Mouse (Mus musculus) right cerebral cortex, postnatal 14 days (tissue): ENCODE data around the gene Syna.

Experiments
- DNase-seq: peaks from one replicate; pipeline ENCODE4 v3.0.0; 2022

Syna gene

DNA sequence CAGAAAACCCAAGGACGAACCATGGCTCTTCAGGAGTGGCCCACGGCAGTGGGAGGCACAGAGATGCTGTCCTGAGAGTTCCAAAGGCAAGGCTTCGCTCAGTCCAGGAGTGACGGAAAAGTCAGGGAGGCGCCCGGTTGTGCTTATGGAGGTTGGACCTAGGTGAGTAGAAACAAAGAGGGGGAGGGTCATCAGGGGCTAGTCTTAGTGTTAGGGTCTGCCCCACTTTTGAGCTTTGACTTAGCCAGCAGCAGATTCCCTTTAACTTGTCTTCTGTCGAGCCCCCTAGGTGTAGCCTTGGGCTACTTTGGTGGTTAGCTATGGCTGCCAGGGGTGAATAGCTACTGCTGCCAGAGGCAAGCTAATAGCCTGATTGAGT lies at the start of gene Syna:
TSS of gene Syna (minus strand) at position 101 of the 379 bp plus-strand sequence.
- no peak for DNase-seq

DNA sequence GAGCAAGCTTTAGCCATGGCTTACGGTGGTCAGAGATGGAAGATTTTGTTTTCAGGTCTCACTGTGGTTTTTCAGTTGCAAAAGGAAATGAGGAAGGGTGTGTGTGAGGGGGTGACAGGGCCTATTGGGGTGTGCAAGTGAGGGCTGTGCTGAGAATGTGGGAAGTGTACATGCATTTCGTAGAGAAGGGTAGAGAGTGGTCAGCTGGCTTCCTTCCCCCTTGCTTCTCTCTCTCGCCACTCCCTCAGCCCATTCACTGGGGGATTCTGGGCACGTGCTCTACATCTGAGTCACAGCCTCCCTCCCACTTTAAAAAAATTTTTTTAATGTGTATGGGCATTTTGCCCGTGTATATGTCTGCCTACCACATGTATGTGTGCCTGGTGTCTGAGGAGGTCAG lies 47.1 kb upstream of the Syna start:
- DNase-seq: no peak

DNA sequence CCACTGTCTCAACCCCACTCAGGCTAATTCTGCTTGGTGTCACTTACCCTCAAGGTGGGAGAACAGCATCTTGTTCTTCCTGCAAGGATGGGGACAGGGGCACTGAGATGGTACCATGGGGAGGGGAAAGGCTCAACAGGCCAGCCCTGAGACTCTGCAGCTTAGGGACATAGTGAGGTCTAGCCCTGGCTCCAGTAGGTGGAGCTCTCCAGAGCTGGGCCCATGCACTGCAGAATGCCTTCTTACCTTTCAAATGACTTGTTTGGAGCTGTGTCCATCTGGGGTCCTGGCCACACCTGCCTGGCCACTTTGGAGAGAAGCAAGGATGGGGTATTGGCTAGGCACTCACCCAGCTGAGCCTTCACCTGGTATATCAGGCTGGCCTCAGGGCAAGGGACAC lies 46.3 kb upstream of the Syna start:
- no peak for DNase-seq

DNA sequence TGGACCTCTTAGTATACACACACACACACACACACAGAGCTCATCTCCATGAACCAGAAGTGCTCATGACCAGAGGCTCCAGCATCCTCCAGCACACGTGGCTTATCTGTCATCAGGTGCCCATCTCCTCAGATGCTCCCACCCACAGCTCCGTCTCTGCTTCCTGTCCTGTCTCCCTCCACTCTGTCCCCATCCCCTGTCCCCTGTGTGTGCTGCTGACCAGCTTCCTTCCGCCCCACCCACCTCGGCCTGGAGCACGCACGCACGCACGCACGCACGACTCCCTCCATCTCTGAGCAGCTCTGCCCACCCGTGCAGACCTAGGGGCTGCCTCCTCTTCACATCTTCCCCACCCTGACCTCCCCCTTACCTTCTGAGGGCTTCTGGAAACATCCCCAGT lies 44.4 kb upstream of the Syna start:
- no peak for DNase-seq

DNA sequence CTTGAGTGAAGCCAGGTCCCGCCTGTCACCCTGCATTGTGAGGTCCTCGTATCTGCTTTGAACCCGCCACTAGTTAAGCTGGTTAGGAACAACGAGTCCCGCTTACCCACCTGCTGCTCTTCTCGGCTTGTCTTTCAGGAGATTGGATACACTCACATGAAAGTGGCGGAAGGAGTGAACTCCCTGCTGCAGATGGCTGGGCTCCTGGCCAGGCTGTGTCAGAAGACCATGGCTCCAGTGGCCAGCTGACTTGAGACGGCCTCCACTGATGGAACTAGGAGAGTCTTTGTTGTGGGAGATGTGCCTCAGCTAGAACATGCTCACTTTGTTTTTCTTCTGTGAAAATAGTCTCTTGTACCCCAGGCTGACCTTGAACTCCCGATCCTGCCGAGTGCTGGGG lies 37.7 kb upstream of the Syna start:
- DNase-seq: no peak

DNA sequence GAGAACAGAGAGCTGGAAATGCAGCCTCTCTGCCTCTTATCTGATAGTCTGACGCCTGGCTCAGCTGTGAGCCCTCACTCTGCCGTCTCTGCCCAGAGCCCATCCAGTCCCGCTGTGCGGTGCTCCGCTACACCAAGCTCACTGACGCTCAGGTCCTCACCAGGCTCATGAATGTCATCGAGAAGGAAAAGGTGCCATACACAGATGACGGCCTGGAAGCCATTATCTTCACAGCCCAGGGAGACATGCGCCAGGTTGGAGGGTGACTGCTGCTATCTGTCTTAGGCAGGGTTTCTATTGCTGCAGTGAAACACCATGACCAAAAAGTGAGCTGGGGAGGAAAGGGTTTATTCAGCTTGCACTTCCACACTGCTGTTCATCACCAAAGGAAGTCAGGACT lies 33.1 kb upstream of the Syna start:
- DNase-seq: no peak

DNA sequence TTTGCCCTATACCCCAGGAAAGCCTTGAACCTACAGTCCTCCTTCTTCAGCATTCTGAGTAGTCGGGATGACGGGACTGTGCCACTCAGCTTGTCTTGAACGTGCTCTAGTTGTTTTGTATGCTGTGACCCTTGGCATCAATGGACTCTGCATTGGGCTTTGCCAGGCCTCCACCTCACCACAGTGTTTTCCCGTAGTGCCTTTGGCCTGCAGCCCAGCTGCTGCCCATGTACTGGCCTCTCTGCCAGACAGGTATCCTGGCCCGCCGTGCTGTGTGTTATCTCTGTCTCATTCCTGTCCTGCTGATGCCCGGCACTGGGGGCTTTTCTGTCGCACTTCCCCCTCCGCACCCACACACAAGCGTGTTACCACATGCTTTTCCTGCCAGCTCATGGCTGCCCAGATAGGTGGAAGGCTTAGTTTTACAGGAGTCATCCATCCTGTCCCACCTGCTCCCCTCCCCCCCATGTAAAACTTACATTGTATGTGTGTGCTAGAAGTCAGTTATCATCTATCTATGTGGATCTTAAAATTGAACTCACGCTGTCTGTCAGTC lies 32.1 kb upstream of the Syna start:
- DNase-seq: no peak

DNA sequence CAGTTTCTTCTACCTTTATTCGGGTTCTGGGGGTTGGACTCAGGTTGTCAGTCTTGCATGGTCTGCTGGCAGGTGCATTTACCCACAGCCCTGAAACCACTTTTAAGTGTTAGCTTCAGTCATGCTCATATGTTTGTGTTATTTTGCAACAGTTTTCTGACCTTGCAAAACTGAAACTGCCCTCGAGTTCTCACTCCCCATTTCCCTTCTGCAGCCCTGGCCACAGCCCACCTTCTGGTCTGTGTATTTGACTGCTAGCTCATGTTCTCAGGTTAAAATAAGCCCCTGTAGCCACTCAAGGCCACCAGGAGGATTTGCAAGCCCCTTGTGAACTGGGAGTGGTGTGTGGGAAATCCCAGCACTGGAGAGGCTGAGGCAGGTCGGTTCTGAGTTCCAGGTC lies 29.9 kb upstream of the Syna start:
- no peak for DNase-seq

DNA sequence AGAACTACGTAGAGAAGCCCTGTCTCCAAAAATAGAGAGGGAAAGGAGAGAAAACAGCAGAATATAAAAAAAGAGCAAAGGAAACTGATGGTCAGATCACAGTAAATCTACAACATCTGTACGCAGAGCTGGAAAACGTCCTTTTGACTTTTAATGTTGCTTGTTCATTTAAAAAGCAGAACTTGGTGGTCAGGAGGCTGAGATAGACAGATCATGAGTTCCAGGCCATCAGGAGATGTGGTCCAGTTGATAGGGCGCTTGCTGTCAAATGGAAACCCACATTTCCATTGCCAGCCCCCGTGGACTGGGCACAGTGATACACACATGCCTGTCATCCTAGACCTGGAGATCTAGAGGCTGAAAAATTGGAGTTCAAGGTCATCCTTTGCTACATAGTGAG lies 24.8 kb upstream of the Syna start:
- no peak for DNase-seq

DNA sequence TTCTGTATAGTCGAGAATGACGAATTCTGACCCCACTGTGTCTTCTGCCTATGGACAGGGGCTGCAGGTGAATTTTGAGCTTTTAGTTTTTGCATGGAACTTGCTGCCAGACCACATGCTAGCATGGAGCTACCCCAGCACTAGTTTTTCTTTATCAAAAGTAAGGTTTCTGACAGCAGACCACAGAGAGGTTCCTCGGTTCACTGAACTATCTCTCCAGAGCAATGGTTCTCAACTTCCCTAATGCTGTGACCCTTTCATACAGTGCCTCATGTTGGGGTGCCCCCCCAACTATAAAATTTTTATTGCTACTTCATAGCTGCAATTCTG lies 23.9 kb upstream of the Syna start:
- no peak for DNase-seq

DNA sequence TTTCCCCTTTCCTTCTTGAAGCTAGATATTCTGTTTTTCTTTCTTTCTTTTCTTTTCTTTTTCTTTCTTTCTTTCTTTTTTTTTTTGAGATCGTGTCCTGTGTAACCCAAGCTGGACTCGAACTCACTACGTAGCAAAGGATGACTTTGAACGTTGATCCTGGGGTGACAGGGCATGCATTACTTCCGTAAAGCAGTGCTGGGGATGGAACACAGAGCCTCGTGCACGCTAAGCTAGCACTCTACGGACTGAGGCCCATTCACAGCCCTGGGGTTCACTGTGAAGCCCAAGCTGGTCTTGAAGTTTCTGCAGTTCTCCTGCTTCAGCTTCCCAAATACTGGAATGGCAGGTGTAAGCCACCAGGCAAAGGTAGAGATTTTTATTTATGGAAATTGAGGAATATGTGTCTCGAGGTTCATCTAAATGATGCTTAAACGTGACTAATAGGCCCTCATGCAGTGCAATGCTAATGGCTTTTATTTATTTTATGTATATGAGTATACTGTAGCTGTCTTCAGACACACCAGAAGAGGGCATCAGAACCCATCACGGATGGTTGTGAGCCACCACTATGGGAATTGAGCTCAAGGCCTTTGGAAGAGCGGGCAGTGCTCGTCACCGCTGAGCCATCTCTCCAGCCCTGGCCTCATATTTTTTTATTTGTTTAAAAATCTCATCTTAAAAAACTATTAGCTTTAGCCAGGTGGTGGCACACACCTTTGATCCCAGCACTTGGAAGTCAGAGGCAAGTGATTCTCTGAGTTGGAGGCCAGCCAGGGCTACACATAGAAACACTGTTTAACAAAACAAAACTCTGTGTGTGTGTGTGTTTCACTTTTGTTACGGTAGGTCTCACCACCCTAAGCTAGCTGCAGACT lies 23.3 kb upstream of the Syna start:
- no peak for DNase-seq

DNA sequence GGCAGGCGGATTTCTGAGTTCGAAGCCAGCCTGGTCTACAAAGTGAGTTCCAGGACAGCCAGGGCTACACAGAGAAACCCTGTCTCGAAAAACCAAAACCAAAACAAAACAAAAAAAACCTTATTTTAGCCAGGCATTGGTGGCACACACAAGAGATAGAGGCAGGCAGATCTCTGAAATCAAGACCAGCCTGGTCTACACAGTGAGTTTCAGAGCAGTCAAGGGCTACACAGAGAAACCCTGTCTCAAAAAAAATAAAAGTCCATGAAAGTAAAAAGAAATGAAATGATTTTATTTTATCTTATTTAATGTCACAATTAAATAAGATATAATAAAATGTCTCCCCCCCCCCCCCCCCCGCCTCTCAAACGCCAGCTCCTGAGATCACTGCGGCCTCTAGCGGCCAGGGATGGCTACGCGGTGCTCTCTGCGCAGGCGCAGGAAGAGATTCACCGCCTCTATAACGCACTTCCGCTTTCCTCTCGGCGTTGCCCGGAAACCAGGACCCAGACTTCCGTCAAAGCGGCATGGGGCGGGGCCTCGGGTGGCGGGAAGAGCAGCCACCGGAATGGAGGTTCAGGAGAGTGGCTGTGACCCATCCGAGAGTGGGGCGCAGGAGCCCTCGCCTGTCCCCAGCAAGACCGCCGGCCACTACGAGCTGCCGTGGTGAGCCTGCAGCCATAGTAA lies 22.4 kb upstream of the Syna start:
- peak; percentile 97 for DNase-seq

DNA sequence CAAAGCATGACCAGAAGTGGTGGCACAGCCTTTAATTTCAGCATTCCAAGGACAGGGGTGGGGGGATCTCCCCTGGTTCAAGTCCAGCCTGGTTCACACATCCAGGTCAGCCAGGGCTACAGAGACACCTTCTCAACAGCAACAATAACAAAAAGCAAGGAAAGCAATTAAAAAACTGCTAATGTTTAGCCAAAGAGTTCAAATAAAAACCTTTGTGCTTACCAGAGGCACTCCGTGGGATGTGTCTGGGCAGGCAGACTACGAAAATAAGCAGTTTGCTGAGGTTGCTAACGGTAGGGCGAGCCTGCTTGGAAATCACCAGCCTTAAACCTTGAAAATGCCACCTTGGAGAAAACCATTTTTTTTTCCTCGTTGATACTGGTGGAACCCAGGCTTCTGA lies 21.2 kb upstream of the Syna start, which contains the start of gene Rfc2:
TSS of gene Rfc2 (plus strand) at position 221 of the 400 bp plus-strand sequence.
- no peak for DNase-seq

DNA sequence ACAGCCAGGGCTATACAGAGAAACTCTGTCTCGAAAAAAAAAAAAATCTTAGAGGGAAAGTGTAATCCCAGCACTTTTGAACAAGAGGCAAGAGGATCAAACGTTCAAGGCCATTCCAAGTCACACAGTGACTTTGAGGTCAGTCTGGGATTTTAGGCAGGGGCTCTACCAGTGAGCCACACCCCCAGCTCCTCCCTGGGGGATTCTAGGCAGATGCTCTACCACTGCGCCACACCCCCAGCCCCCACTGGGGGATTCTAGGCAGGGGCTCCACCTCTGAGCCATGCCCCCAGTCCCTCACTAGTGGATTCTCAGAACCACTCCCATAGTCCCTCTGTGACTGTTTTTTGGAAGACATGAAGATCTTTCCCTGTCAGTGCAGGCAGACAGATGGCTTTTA lies 19.2 kb upstream of the Syna start:
- no peak for DNase-seq

DNA sequence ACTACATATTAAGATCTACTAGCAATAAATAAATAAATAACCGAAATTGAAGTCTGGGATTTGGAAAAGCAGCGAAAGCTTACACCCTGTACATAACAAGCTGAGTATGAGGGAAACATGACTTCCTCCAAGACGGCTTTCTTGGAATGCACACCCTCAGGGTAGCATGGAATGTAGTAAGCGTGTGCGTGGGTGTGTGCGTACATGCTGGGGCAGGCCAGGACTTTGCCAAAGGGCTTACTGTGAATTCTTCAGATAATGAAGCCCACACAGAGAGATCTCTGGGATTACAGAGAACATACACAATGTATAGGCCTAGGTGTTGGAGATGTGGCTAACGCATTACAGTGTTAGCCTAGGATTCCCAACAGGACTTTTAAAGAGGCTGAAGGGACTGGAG lies 17.6 kb upstream of the Syna start:
- no peak for DNase-seq

DNA sequence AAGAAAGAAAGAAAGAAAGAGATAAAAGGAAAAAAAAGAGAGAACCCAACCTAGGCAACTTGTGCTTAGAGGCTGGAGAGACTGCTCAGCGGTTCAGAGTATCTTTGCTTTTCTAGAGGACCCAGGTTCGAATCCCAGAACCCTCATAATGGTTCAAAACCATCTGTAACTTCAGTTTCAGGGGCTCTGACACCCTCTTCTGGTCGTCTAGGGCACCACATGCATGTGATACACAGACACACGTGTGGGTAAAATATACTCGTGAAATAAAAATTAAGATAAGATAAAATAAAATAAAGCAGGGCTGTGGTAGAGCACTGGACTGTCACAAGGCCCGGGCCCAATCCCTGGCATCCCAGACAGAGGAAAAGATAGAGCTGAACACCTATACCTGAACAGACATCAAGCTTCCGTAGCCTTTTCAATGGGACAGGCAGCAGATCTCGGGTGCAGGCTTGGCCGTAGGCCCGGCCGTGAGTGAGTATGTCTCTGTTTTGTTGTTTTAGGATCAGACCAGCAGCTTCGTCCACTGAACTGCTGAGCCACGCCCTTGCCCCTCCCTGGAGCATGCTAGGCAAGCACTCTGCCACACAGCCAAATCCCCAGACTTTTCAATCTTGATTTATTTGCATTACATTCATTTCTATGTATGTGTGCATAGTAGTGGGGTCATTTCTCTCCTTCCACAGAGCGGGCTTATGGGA lies 16.7 kb upstream of the Syna start:
- no peak for DNase-seq

DNA sequence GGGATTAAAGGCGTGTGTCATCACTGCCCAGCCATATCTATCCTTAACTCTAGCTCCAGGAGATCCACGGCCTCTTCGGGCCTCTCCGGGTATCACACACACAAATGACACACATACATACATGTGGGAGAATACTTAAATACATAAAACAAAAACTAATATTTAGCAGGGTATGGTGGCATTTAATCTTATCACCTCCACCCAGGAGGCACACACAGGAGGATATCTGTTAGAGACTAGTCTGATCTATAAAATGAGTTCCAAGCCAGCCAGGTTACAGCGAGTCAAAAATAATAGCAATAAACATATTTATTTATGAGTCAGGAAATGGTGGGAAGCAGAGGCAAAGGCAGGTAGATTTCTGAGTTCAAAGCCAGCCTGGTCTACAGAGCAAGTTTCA lies 15.9 kb upstream of the Syna start:
- no peak for DNase-seq

DNA sequence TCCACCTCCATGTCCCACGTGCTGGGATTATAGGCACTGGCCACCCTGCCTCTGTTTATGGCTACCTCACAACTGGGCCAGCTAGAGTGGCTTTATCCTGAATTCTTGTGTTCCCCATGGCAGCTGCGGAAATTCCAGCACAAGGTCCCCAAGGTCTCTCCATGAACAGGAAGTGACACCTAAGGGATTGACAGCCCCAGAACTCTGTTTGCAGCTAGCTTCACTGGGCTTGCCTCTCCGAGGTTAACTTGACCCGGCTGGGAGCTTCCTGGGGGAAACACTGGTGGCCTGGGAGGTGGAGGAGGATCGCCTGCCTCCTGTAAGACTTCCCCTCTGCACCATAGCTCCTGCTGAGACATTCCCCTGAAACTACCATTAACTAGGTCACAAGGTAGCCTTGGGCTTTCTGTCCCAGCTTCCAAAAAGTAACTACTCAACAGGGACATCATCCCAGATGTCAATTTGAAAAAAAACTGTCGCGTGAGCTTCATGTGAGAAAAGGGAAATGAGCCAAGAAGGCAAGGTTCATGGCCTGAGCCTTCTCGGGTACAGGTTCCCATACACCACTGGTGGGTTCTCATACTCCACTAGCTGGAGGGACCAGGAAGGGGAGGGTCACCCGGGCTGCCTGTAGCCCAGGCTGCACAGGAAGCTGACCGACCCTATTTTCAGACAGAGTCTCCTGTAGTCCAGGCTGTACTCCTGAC lies 12.7 kb upstream of the Syna start:
- no peak for DNase-seq

DNA sequence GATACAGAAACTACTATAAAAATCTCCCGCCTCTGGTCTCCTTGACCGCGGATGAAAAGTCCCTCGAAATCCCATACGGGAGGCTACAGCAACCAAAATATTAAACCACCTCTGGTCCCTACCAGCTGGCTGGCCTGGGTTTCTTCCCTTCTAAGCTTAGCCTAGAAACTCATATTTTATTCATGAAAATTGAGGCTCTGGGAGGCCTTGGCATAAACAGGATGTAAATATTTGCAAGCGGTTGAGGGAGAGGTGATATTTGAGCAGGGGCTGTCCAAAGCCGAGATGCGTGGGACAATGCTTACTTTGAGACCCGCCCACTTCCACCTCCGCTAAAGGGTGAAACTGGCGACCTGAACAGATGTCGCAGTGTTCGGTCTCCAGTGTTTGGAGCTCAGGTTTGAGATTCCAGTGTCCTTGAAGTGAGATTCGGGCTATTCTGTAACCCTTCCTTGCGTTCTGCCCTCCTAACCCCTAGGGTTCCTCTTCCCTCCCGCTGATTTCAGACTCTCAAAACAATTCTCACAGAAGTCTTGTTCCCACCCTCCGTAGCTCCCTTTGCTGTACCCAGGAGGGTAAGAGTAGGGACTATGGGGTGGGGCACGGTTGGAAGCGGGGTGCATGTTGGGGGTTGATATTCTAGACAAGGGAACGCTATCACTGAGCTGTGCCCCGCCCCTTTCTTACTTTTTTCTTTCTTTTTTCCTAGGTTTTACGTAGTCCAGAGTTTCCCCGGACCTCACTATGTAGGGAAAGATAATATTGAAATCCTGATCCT lies 11.9 kb upstream of the Syna start:
- no peak for DNase-seq

DNA sequence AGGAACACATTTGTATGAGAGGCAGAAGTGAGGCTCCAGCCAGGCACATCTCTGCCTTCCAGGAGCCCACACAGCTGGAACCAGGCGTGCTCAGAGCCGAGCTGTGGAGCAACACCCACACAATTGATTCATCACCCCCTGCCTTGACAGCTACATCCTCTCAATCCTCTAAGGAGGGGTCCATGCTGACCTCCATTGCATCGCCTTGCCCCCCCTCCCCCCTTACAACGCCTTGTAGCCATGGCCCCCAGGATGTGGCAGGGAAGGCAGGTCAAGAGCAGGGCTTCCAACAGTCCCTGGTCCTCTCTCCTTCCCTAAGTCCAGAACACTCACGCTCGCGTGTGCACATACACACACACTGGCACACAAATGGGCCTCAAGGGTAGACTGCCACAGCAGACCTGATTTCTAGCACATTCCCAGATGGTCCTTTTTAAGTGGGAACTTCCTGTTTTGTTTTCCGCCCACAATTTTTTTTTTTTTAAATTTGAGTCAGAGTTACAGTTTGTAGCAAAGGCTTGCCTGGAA lies 9.1 kb upstream of the Syna start:
- no peak for DNase-seq

DNA sequence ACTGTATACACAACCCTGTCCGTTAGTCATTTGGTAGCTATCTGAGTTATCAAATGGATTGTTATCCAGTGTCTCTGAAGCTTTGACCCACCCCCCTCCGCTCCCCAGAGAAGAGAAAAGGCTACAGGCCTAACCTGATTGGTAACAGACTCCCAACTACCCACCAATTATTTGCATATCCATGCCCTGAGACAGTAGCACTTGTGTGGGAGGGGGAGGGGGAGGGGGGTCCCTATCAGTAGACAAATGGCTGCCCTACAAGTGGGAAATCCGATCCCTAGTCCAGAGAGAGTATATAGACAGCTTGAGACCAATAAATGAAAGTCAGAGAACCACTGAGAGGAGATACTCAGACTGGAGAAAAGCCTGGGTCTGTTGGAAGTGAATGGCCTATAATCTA lies 8.1 kb upstream of the Syna start:
- no peak for DNase-seq

DNA sequence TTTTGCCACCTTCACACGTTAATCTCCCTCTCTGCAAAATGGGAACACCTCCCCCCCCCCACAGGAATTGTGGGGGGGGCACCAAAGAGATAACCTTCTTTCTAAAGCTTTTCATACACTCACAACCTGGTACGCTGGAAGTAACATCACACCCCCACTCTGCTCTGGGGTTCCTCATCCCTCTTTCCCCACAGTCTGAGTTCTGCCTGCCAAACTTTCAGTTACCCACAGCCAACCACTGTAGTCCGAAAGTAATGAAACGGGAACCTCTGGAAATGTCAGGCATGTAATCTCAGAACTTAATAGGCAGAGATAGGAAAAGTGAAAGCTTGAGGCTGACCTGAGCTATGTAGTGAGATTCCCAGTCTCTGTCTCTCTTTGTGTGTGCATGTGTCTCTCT lies 7.5 kb upstream of the Syna start:
- DNase-seq: no peak
